Mouse (Mus musculus) liver, embryonic 14.5 days (tissue): ENCODE data around the gene Chchd4. TPM values are rescaled to one million over a fixed set of nuclear protein-coding genes. Genes with fewer than 3 reads are reported as not detected.

Experiments
- ATAC-seq: fragments of 200-750 bp; cut with Nextera tagmentation; 2 replicates; pipeline ENCODE4 v1.8.0; 2017; ENCODE audit warnings: moderate number of reproducible peaks, mild to moderate bottlenecking, moderate library complexity; ENCODE audit not compliant: insufficient read depth
- DNase-seq, 3 experiments: peaks; one replicate each; pipeline ENCODE4 v3.0.0-alpha.2; 2012 to 2013; ENCODE audit warnings: low read depth in 3 of 3, low spot score in 3 of 3
- H3K27ac ChIP-seq: fragments of 300-500 bp; sonication (generic); 2 replicates; pipeline ENCODE4 v1.5.1; 2014; ENCODE audit warnings: moderate library complexity, mild to moderate bottlenecking, control low read depth, inconsistent platforms
- H3K27me3 ChIP-seq: fragments of 300-500 bp; sonication (generic); 2 replicates; pipeline ENCODE4 v1.6.1; 2014; ENCODE audit warnings: mild to moderate bottlenecking, low read length, moderate library complexity; ENCODE audit not compliant: control insufficient read depth, insufficient read depth
- H3K36me3 ChIP-seq: fragments of 300-500 bp; sonication (generic); replicated peaks from 2 replicates; pipeline ENCODE4 v1.6.1; 2014; ENCODE audit warnings: low read depth; ENCODE audit not compliant: control insufficient read depth, insufficient read depth
- H3K4me1 ChIP-seq, 2 experiments: fragments of 200-500 bp in 1 of 2; fragments of 300-500 bp in 1 of 2; sonication (generic) in 1 of 2; replicated peaks; 2 replicates each; pipeline ENCODE4 v1.6.1; 2012 to 2014; ENCODE audit warnings: antibody characterized with exemption in 1 of 2, inconsistent platforms in 1 of 2, low read length in 1 of 2; ENCODE audit not compliant: control insufficient read depth in 2 of 2, insufficient read depth in 2 of 2
- H3K4me2 ChIP-seq: fragments of 300-500 bp; sonication (generic); 2 replicates; pipeline ENCODE4 v1.6.1; 2014; ENCODE audit warnings: low read depth, mild to moderate bottlenecking, control low read depth, moderate library complexity
- H3K4me3 ChIP-seq, 2 experiments: fragments of 200-500 bp in 1 of 2; fragments of 300-500 bp in 1 of 2; sonication (generic) in 1 of 2; 2 replicates each; pipeline ENCODE4 v1.5.1; 2012 to 2014; ENCODE audit warnings: low read depth in 2 of 2, low read length in 2 of 2, mild to moderate bottlenecking in 2 of 2, control low read depth in 1 of 2, inconsistent platforms in 1 of 2, moderate library complexity in 1 of 2; ENCODE audit not compliant: insufficient read depth in 1 of 2
- H3K9ac ChIP-seq: fragments of 300-500 bp; sonication (generic); replicated peaks from 2 replicates; pipeline ENCODE4 v1.6.1; 2014; ENCODE audit warnings: mild to moderate bottlenecking, control low read depth, moderate library complexity
- H3K9me3 ChIP-seq: fragments of 300-500 bp; sonication (generic); 2 replicates; pipeline ENCODE4 v1.6.1; 2016; ENCODE audit warnings: low read length, mixed read lengths; ENCODE audit not compliant: control insufficient read depth
- CTCF ChIP-seq: IDR thresholded peaks from 2 replicates; pipeline ENCODE4 v1.5.1; 2016; ENCODE audit warnings: antibody characterized with exemption, low read depth, control low read depth
- EP300 ChIP-seq: IDR thresholded peaks from 2 replicates; pipeline ENCODE4 v1.6.1; 2016; ENCODE audit warnings: antibody characterized with exemption, low read depth
- WGBS: fragments of 180-500 bp; shearing (Covaris S2); extraction: QIAGEN DNeasy Blood & Tissue Kit; methylation state at CpG from one replicate; pipeline ENCODE4 v1.1.7; 2014; ENCODE audit not compliant: insufficient replicate concordance; 5-methylcytosine and 5-hydroxymethylcytosine counted together
- polyA plus RNA-seq, 2 experiments: library from polyadenylated mRNA; depleted of rRNA in 1 of 2; stranded (reverse) in 1 of 2; unstranded in 1 of 2; fragments of >200 nt; fragmentation: Nextera tagmentation in 1 of 2; extraction: Ambion mirVana in 1 of 2; gene quantifications; 2 replicates each; pipeline versions ENCODE4 v1.2.1 to v1.2.3; 2012 to 2014

The Chchd4 gene
- polyA plus RNA-seq, 2 experiments = 6.6 to 14.9 TPM

GRCm38 (mm10) chr6:91449472-91450225, 23.7 kb downstream of the Chchd4 start:
- ATAC-seq (peak; percentile 84; the same call in 1 of the 2 replicates), DNase-seq (peak in 2 of 3 experiments; percentile 14 to 36)
- TF ChIP-seq CTCF (no peak), EP300 (no peak)
- Histone ChIP-seq H3K27me3 (no peaks in the 10 kb centered on the region; the same call in 1 of the 2 replicates), H3K27ac (no peak overlapping the region), H3K4me2 (peak overlapping the region; percentile 8; the same call in 1 of the 2 replicates), H3K4me3 (no peak overlapping the region), H3K9me3 (no peaks in the 10 kb centered on the region), H3K9ac (no peak overlapping the region), H3K36me3 (no peaks in the 10 kb centered on the region), H3K4me1 (peaks cover 5 to 13% of the 10 kb centered on the region in 2 experiments; a peak in 3 of 4 replicates)
- WGBS = 21% methylated on average over 3 of the region's 3 CpGs

GRCm38 (mm10) chr6:91445316-91445715, 28.0 kb downstream of the Chchd4 start:
- no peak for ATAC-seq
- 62% methylated on average over 3 of the region's 3 CpGs for WGBS

GRCm38 (mm10) chr6:91441145-91441662, 32.1 kb downstream of the Chchd4 start:
- peak; percentile 67 for ATAC-seq
- Histone ChIP-seq H3K36me3 (no peaks in the 10 kb centered on the region), H3K4me2 (peak overlapping the region; percentile 89), H3K9me3 (no peaks in the 10 kb centered on the region), H3K27ac (peak overlapping the region; percentile 47), H3K9ac (peak overlapping the region; percentile 60), H3K4me1 (peaks cover 4 to 8% of the 10 kb centered on the region in 2 experiments; a peak in 3 of 4 replicates), H3K27me3 (peaks cover 3% of the 10 kb centered on the region; the same call in 1 of the 2 replicates), H3K4me3 (peak overlapping the region; percentile 64 to 89)
- TF ChIP-seq EP300 (no peak), CTCF (no peak)
- DNase-seq = peak in 2 of 3 experiments; percentile 14 to 38
- 1% methylated on average over 19 of the region's 19 CpGs for WGBS

More at GRCm38 (mm10) chr6:91445316-91445715, 28.0 kb downstream of the Chchd4 start:
- H3K4me2 ChIP-seq = no peak overlapping the region
- H3K9ac ChIP-seq = no peak overlapping the region
- H3K27me3 ChIP-seq = no peaks in the 10 kb centered on the region; the same call in 1 of the 2 replicates
- H3K9me3 ChIP-seq = no peaks in the 10 kb centered on the region
- no peak for TF ChIP-seq EP300
- TF ChIP-seq CTCF = no peak
- peaks cover 10 to 18% of the 10 kb centered on the region in 2 experiments for H3K4me1 ChIP-seq
- no peak for DNase-seq
- H3K27ac ChIP-seq = no peak overlapping the region
- no peaks in the 10 kb centered on the region for H3K36me3 ChIP-seq
- H3K4me3 ChIP-seq = no peak overlapping the region

- WGBS = 1% methylated on average over 30 of the region's 30 CpGs
Observed at GRCm38 (mm10) chr6:91440474-91441144, 32.7 kb downstream of the Chchd4 start.

More at GRCm38 (mm10) chr6:91440474-91441144, 32.7 kb downstream of the Chchd4 start:
- Histone ChIP-seq H3K4me1 (peaks cover 4 to 8% of the 10 kb centered on the region in 2 experiments; a peak in 3 of 4 replicates), H3K27me3 (peaks cover 3% of the 10 kb centered on the region; the same call in 1 of the 2 replicates), H3K36me3 (no peaks in the 10 kb centered on the region), H3K27ac (peak overlapping the region; percentile 59), H3K4me3 (peak overlapping the region; percentile 64 to 89), H3K4me2 (peak overlapping the region; percentile 89), H3K9ac (peak overlapping the region; percentile 60), H3K9me3 (no peaks in the 10 kb centered on the region)
- peak; percentile 94 for ATAC-seq
- DNase-seq = peak; percentile 85 to 88 (median 88)
- no peak for TF ChIP-seq EP300
- TF ChIP-seq CTCF = no peak
